Mouse (Mus musculus): ENCODE measurements around the gene Ctf2. TPM values are rescaled to one million over a fixed set of nuclear protein-coding genes. Genes with fewer than 3 reads are reported as not detected.
A peak's percentile ranks its signal among the peaks of the same experiment; 100 is the strongest.

Gene Ctf2
- polyA plus RNA-seq, 1 experiment from 2014 or later: 0.15 TPM

GRCm38 (mm10) chr7:127712461-127713385 lies 19.2 kb downstream of the Ctf2 start, which contains the start of gene Ctf1:
Gene Ctf1 (plus strand): TSS chr7:127712736.
- peak within 1 kb of the TSS; percentile 49 for H3K9ac ChIP-seq (ENCODE audit: low read depth, low read length)
- H3K27me3 ChIP-seq (ENCODE audit: control insufficient read depth, insufficient read depth, low read length): peaks cover 2% of the 10 kb centered on the region; the same call in 1 of the 2 replicates
- H3K9me3 ChIP-seq (ENCODE audit: control insufficient read depth, low read length): no peaks in the 10 kb centered on the region
- peak within 1 kb of the TSS; percentile 58; the same call in 1 of the 2 replicates for H3K27ac ChIP-seq (ENCODE audit: low read depth, low read length)
- DNase-seq (ENCODE audit: low spot score) (peak; percentile 86), ATAC-seq (ENCODE audit: low FRiP score) (peak; percentile 53)
- peak within 1 kb of the TSS; percentile 28 for H3K4me3 ChIP-seq (ENCODE audit: low read depth, low read length)
- H3K4me1 ChIP-seq (replicated peaks; ENCODE audit: control insufficient read depth, insufficient read depth, low read length): peaks cover 10% of the 10 kb centered on the region
- H3K4me2 ChIP-seq (replicated peaks; ENCODE audit: low read depth, low read length): peak within 1 kb of the TSS; percentile 56
- WGBS: 2% methylated on average over 27 of the region's 28 CpGs
- H3K36me3 ChIP-seq (ENCODE audit: control insufficient read depth, insufficient read depth, low read length): no peaks in the 10 kb centered on the region

GRCm38 (mm10) chr7:127711456-127711855 lies 20.5 kb downstream of the Ctf2 start:
- Histone ChIP-seq H3K9ac (ENCODE audit: low read depth, low read length) (no peak overlapping the region), H3K27me3 (ENCODE audit: control insufficient read depth, insufficient read depth, low read length) (no peaks in the 10 kb centered on the region), H3K4me2 (replicated peaks; ENCODE audit: low read depth, low read length) (no peak overlapping the region), H3K4me1 (replicated peaks; ENCODE audit: control insufficient read depth, insufficient read depth, low read length) (peaks cover 13% of the 10 kb centered on the region), H3K27ac (ENCODE audit: low read depth, low read length) (no peak overlapping the region), H3K36me3 (ENCODE audit: control insufficient read depth, insufficient read depth, low read length) (no peaks in the 10 kb centered on the region), H3K4me3 (ENCODE audit: low read depth, low read length) (no peak overlapping the region), H3K9me3 (ENCODE audit: control insufficient read depth, low read length) (no peaks in the 10 kb centered on the region)
- DNase-seq (ENCODE audit: low spot score) (no peak), ATAC-seq (ENCODE audit: low FRiP score) (no peak)
- WGBS: 77% methylated on average over 3 of the region's 3 CpGs

- ATAC-seq (ENCODE audit: low FRiP score) (no peak), DNase-seq (ENCODE audit: low spot score) (no peak)
- Histone ChIP-seq H3K9me3 (ENCODE audit: control insufficient read depth, low read length) (no peaks in the 10 kb centered on the region), H3K4me2 (replicated peaks; ENCODE audit: low read depth, low read length) (no peak overlapping the region), H3K27ac (ENCODE audit: low read depth, low read length) (no peak overlapping the region), H3K4me1 (replicated peaks; ENCODE audit: control insufficient read depth, insufficient read depth, low read length) (peaks cover 13% of the 10 kb centered on the region), H3K36me3 (ENCODE audit: control insufficient read depth, insufficient read depth, low read length) (0 out of 2 replicates have a peak, but pooled peaks cover 2% of the 10 kb centered on the region), H3K9ac (ENCODE audit: low read depth, low read length) (no peak overlapping the region), H3K4me3 (ENCODE audit: low read depth, low read length) (no peak overlapping the region), H3K27me3 (ENCODE audit: control insufficient read depth, insufficient read depth, low read length) (no peaks in the 10 kb centered on the region)
- WGBS: 92% methylated on average over 3 of the region's 3 CpGs
Observed at GRCm38 (mm10) chr7:127711031-127711430, 20.9 kb downstream of the Ctf2 start.

- DNase-seq (ENCODE audit: low spot score): no peak
Observed at GRCm38 (mm10) chr7:127709261-127709979, 22.5 kb downstream of the Ctf2 start.

GRCm38 (mm10) chr7:127708207-127709078 lies 23.5 kb downstream of the Ctf2 start, which contains the start of gene Bcl7c:
Gene Bcl7c (minus strand): TSS chr7:127708933.
- H3K4me3 ChIP-seq (ENCODE audit: low read depth, low read length): peak within 1 kb of the TSS; percentile 75
- under 1% methylated on average over 63 of the region's 90 CpGs for WGBS
- DNase-seq (ENCODE audit: low spot score) (peak; percentile 91), ATAC-seq (ENCODE audit: low FRiP score) (peak; percentile 89)
- H3K27ac ChIP-seq (ENCODE audit: low read depth, low read length): peak within 1 kb of the TSS; percentile 97
- H3K4me2 ChIP-seq (replicated peaks; ENCODE audit: low read depth, low read length): peak within 1 kb of the TSS; percentile 72
- H3K4me1 ChIP-seq (replicated peaks; ENCODE audit: control insufficient read depth, insufficient read depth, low read length): peaks cover 13% of the 10 kb centered on the region
- 0 out of 2 replicates have a peak, but pooled peaks cover 4% of the 10 kb centered on the region for H3K36me3 ChIP-seq (ENCODE audit: control insufficient read depth, insufficient read depth, low read length)
- peak within 1 kb of the TSS; percentile 79 for H3K9ac ChIP-seq (ENCODE audit: low read depth, low read length)
- no peaks in the 10 kb centered on the region for H3K27me3 ChIP-seq (ENCODE audit: control insufficient read depth, insufficient read depth, low read length)
- no peaks in the 10 kb centered on the region for H3K9me3 ChIP-seq (ENCODE audit: control insufficient read depth, low read length)

More at GRCm38 (mm10) chr7:127709261-127709979, 22.5 kb downstream of the Ctf2 start:
- Histone ChIP-seq H3K27me3 (ENCODE audit: control insufficient read depth, insufficient read depth, low read length) (no peaks in the 10 kb centered on the region), H3K9me3 (ENCODE audit: control insufficient read depth, low read length) (no peaks in the 10 kb centered on the region), H3K27ac (ENCODE audit: low read depth, low read length) (no peak overlapping the region; the same call in 1 of the 2 replicates), H3K36me3 (ENCODE audit: control insufficient read depth, insufficient read depth, low read length) (0 out of 2 replicates have a peak, but pooled peaks cover 4% of the 10 kb centered on the region), H3K4me2 (replicated peaks; ENCODE audit: low read depth, low read length) (peak overlapping the region; percentile 72), H3K4me3 (ENCODE audit: low read depth, low read length) (peak overlapping the region; percentile 75), H3K9ac (ENCODE audit: low read depth, low read length) (peak overlapping the region; percentile 79; the same call in 1 of the 2 replicates), H3K4me1 (replicated peaks; ENCODE audit: control insufficient read depth, insufficient read depth, low read length) (peaks cover 13% of the 10 kb centered on the region)
- 83% methylated on average over 5 of the region's 5 CpGs for WGBS
- ATAC-seq (ENCODE audit: low FRiP score): no peak

GRCm38 (mm10) chr7:127707957-127708206 lies 24.1 kb downstream of the Ctf2 start:
- Histone ChIP-seq H3K4me3 (ENCODE audit: low read depth, low read length) (peak overlapping the region; percentile 75), H3K27ac (ENCODE audit: low read depth, low read length) (peak overlapping the region; percentile 97), H3K9me3 (ENCODE audit: control insufficient read depth, low read length) (no peaks in the 10 kb centered on the region), H3K4me1 (replicated peaks; ENCODE audit: control insufficient read depth, insufficient read depth, low read length) (peaks cover 13% of the 10 kb centered on the region), H3K36me3 (ENCODE audit: control insufficient read depth, insufficient read depth, low read length) (0 out of 2 replicates have a peak, but pooled peaks cover 4% of the 10 kb centered on the region), H3K4me2 (replicated peaks; ENCODE audit: low read depth, low read length) (peak overlapping the region; percentile 72), H3K9ac (ENCODE audit: low read depth, low read length) (peak overlapping the region; percentile 79), H3K27me3 (ENCODE audit: control insufficient read depth, insufficient read depth, low read length) (no peaks in the 10 kb centered on the region)
- no peak for DNase-seq (ENCODE audit: low spot score)
- WGBS: 0% methylated on average over 5 of the region's 5 CpGs
- ATAC-seq (ENCODE audit: low FRiP score): peak; percentile 28; the same call in 1 of the 2 replicates

- peak overlapping the region; percentile 97 for H3K27ac ChIP-seq (ENCODE audit: low read depth, low read length)
- no peaks in the 10 kb centered on the region for H3K27me3 ChIP-seq (ENCODE audit: control insufficient read depth, insufficient read depth, low read length)
- H3K9ac ChIP-seq (ENCODE audit: low read depth, low read length): peak overlapping the region; percentile 79
- peaks cover 9% of the 10 kb centered on the region for H3K4me1 ChIP-seq (replicated peaks; ENCODE audit: control insufficient read depth, insufficient read depth, low read length)
- 24% methylated on average over 22 of the region's 22 CpGs for WGBS
- no peaks in the 10 kb centered on the region for H3K9me3 ChIP-seq (ENCODE audit: control insufficient read depth, low read length)
- ATAC-seq (ENCODE audit: low FRiP score): 0 out of 2 replicates have a peak, but pooled peaks have one; percentile 8
- DNase-seq (ENCODE audit: low spot score): no peak
- 0 out of 2 replicates have a peak, but pooled peaks cover 4% of the 10 kb centered on the region for H3K36me3 ChIP-seq (ENCODE audit: control insufficient read depth, insufficient read depth, low read length)
- peak overlapping the region; percentile 72 for H3K4me2 ChIP-seq (replicated peaks; ENCODE audit: low read depth, low read length)
- H3K4me3 ChIP-seq (ENCODE audit: low read depth, low read length): peak overlapping the region; percentile 75
Observed at GRCm38 (mm10) chr7:127707045-127707956, 24.7 kb downstream of the Ctf2 start.

Data from hindbrain, embryonic 11.5 days (tissue).